Mouse (Mus musculus) G1E (cell line): ENCODE data around the gene Ccdc187.

Experiments
- CTCF ChIP-seq: IDR thresholded peaks from 2 replicates; pipeline ENCODE4 v1.5.1; 2012; ENCODE audit warnings: low read depth, low read length, inconsistent platforms, mixed read lengths
- POLR2AphosphoS5 ChIP-seq: IDR thresholded peaks from 2 replicates; pipeline ENCODE4 v1.6.1; 2012; ENCODE audit warnings: low read depth, low read length, inconsistent platforms; ENCODE audit not compliant: insufficient replicate concordance

DNA sequence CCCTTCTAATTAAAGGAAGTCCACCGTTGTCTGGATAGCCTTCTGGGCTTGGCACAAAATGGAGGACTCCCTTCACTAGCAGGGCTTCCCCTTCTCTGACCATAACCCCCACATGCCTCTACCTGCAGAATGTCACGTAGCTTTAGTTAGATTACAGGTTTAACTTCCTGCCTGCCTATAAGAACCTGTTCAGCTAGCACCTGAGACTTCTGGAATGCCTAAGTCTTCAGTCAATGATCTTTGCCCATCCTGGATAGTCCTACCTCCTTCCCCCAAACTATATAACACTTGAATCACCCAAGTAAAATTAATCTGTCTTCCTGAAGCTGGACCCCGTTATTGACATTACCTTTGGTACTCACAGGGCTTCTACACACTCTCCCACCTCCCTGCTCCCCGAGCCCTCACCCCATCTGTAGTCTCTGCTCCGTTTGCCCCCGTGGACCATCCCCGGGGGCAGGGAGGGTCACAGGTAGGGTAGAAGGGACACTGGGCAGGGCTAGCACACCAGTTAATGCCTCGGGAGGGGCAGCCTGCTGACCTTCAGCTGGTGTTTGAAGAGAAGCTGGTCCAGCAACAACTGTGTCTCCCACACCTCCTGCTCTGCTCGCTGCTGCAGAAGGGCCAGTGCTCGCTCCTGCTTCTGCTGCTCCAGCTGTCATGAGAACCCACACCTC lies 28.2 kb downstream of the Ccdc187 start:
- TF ChIP-seq CTCF (no peak), POLR2AphosphoS5 (no peak)
